Mouse (Mus musculus) liver, embryonic 14.5 days (tissue): ENCODE data around the gene Nav2.

Experiments
- CTCF ChIP-seq: IDR thresholded peaks from 2 replicates; pipeline ENCODE4 v1.5.1; 2016; ENCODE audit warnings: antibody characterized with exemption, low read depth, control low read depth
- EP300 ChIP-seq: IDR thresholded peaks from 2 replicates; pipeline ENCODE4 v1.6.1; 2016; ENCODE audit warnings: antibody characterized with exemption, low read depth

GRCm38 (mm10) chr7:49339953-49340352 is 431.4 kb downstream of the Nav2 start:
- TF ChIP-seq CTCF (no peak), EP300 (no peak)
